Mouse (Mus musculus) right cerebral cortex, adult 18-20 months (tissue): Measurements from ENCODE around the gene Uvrag.

Experiments
- DNase-seq: peaks from one replicate; pipeline ENCODE4 v3.0.0; 2022; ENCODE audit warnings: mixed read lengths

Gene Uvrag

GRCm38 (mm10) chr7:98871882-98872281, 269.1 kb downstream of the Uvrag start:
- no peak for DNase-seq

GRCm38 (mm10) chr7:98870791-98871190, 270.1 kb downstream of the Uvrag start:
- DNase-seq: no peak

GRCm38 (mm10) chr7:98869070-98869469, 271.9 kb downstream of the Uvrag start:
- no peak for DNase-seq

GRCm38 (mm10) chr7:98867794-98868150, 273.2 kb downstream of the Uvrag start:
- no peak for DNase-seq

- no peak for DNase-seq
These were observed 273.7 kb downstream of the Uvrag start for GRCm38 (mm10) chr7:98867053-98867793.

GRCm38 (mm10) chr7:98863969-98864718, 276.8 kb downstream of the Uvrag start:
- no peak for DNase-seq

GRCm38 (mm10) chr7:98862994-98863393, 277.9 kb downstream of the Uvrag start:
- DNase-seq: no peak

- DNase-seq: no peak
These were observed 279.9 kb downstream of the Uvrag start for GRCm38 (mm10) chr7:98861002-98861401.

GRCm38 (mm10) chr7:98857094-98857493, 283.8 kb downstream of the Uvrag start:
- DNase-seq: no peak

- no peak for DNase-seq
These were observed 284.8 kb downstream of the Uvrag start for GRCm38 (mm10) chr7:98856128-98856527.

- DNase-seq: peak; percentile 54
These were observed 285.6 kb downstream of the Uvrag start for GRCm38 (mm10) chr7:98855388-98855787.

- no peak for DNase-seq
These were observed 287.1 kb downstream of the Uvrag start for GRCm38 (mm10) chr7:98853806-98854205.

- DNase-seq: no peak
These were observed 287.8 kb downstream of the Uvrag start for GRCm38 (mm10) chr7:98852950-98853650.

GRCm38 (mm10) chr7:98851220-98851619, 289.7 kb downstream of the Uvrag start:
- DNase-seq: no peak

- no peak for DNase-seq
These were observed 290.6 kb downstream of the Uvrag start for GRCm38 (mm10) chr7:98850388-98850787.

- no peak for DNase-seq
These were observed 291.9 kb downstream of the Uvrag start for GRCm38 (mm10) chr7:98848899-98849640.

GRCm38 (mm10) chr7:98843649-98844048, 297.3 kb downstream of the Uvrag start:
- no peak for DNase-seq

- DNase-seq: no peak
These were observed 297.9 kb downstream of the Uvrag start for GRCm38 (mm10) chr7:98842997-98843396.

- DNase-seq: no peak
These were observed 299.1 kb downstream of the Uvrag start for GRCm38 (mm10) chr7:98841802-98842201.

GRCm38 (mm10) chr7:98840771-98841170, 300.2 kb downstream of the Uvrag start:
- no peak for DNase-seq

GRCm38 (mm10) chr7:98839312-98839711, 301.6 kb downstream of the Uvrag start:
- no peak for DNase-seq

- no peak for DNase-seq
These were observed 302.2 kb downstream of the Uvrag start for GRCm38 (mm10) chr7:98838729-98839141.

GRCm38 (mm10) chr7:98837901-98838300, 303.0 kb downstream of the Uvrag start:
- peak; percentile 84 for DNase-seq
